Mouse (Mus musculus) forebrain, embryonic 12.5 days (tissue): ENCODE results near the gene 4933424G06Rik. TPM values are rescaled to one million over a fixed set of nuclear protein-coding genes. Genes with fewer than 3 reads are reported as not detected.

Experiments
- ATAC-seq: fragments of 200-750 bp; cut with Nextera tagmentation; 2 replicates; pipeline ENCODE4 v1.8.0; 2017; ENCODE audit warnings: moderate TSS enrichment; ENCODE audit not compliant: low FRiP score
- H3K27ac ChIP-seq: fragments of 300-500 bp; sonication (generic); 2 replicates; pipeline ENCODE4 v1.5.1; 2016; ENCODE audit warnings: mild to moderate bottlenecking
- H3K27me3 ChIP-seq: fragments of 300-500 bp; sonication (generic); 2 replicates; pipeline ENCODE4 v1.6.1; 2016; ENCODE audit warnings: mild to moderate bottlenecking
- H3K36me3 ChIP-seq: fragments of 300-500 bp; sonication (generic); replicated peaks from 2 replicates; pipeline ENCODE4 v1.6.1; 2016; ENCODE audit warnings: mild to moderate bottlenecking
- H3K4me1 ChIP-seq: fragments of 300-500 bp; sonication (generic); 2 replicates; pipeline ENCODE4 v1.6.1; 2016
- H3K4me2 ChIP-seq: fragments of 300-500 bp; sonication (generic); 2 replicates; pipeline ENCODE4 v1.6.1; 2016; ENCODE audit warnings: mild to moderate bottlenecking, moderate library complexity
- H3K4me3 ChIP-seq: fragments of 300-500 bp; sonication (generic); replicated peaks from 2 replicates; pipeline ENCODE4 v1.5.1; 2016; ENCODE audit warnings: mild to moderate bottlenecking
- H3K9ac ChIP-seq: fragments of 300-500 bp; sonication (generic); 2 replicates; pipeline ENCODE4 v1.6.1; 2016; ENCODE audit warnings: mild to moderate bottlenecking
- H3K9me3 ChIP-seq: fragments of 300-500 bp; sonication (generic); 2 replicates; pipeline ENCODE4 v1.6.1; 2016
- WGBS: fragments of 180-500 bp; shearing (Covaris S2); methylation state at CpG from one replicate; pipeline ENCODE4 v1.1.7; 2016; 5-methylcytosine and 5-hydroxymethylcytosine counted together
- microRNA-seq: library from miRNA; unstranded; fragments of <30 nt; microRNA quantifications from one replicate; pipeline ENCODE4, GENCODE M21; 2017
- polyA plus RNA-seq: library from polyadenylated mRNA; unstranded; fragments of >200 nt; fragmentation: Nextera tagmentation; extraction: Ambion mirVana; gene quantifications from 2 replicates; pipeline ENCODE4 v1.2.1, GENCODE M21; 2016

The 4933424G06Rik gene
- polyA plus RNA-seq, 1 experiment from 2014 or later = 0.41 TPM

DNA sequence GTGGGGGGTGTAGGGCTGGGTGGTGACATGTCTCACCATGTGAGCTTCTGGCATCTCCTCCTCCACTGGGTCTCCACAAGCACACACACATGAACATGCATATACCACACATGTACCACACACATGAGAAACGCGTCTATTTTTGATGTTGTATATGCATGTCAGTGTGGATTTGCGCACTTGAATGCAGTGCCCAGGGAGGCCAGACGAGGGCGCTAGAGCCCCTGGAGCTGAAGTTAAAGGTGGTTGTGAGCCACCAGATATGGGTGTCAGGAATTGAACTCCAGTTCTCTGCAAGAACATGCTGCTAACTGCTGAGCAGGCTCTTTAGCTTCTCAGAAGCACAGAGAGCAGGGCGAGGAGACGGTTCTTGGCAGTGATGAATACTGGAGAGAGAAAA, 76.4 kb downstream of the 4933424G06Rik start:
- 95% methylated on average over 7 of the region's 7 CpGs for WGBS
- H3K9ac ChIP-seq = no peak overlapping the region
- peaks cover 12% of the 10 kb centered on the region; the same call in 1 of the 2 replicates for H3K4me1 ChIP-seq
- no peaks in the 10 kb centered on the region for H3K9me3 ChIP-seq
- H3K27me3 ChIP-seq = no peaks in the 10 kb centered on the region
- no peak for ATAC-seq
- no peak overlapping the region for H3K4me2 ChIP-seq
- H3K27ac ChIP-seq = no peak overlapping the region
- H3K36me3 ChIP-seq = peaks cover 7% of the 10 kb centered on the region
- H3K4me3 ChIP-seq = no peak overlapping the region

DNA sequence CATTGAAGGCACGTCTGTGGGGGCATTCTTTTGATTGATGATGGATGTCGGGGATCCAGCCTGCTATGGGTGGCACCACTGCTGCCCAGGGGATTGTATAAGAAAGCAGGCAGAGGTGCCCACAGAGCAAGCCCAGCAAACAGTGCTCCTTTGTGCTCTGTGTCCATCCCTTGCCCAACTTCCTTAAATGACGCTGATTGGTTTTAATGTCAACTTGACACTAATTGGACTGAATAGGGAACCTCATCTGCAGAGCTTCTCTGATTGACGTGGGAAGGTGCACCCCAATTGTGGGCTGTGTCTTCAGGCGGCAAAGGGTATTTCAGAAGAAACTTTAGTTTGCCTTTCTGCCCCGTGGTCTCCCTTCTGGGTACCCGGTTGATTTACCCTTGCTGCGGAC, 79.5 kb downstream of the 4933424G06Rik start:
- no peaks in the 10 kb centered on the region for H3K27me3 ChIP-seq
- H3K4me2 ChIP-seq = no peak overlapping the region
- no peak overlapping the region for H3K9ac ChIP-seq
- peaks cover 33% of the 10 kb centered on the region for H3K36me3 ChIP-seq
- no peak for ATAC-seq
- no peak overlapping the region for H3K4me3 ChIP-seq
- peaks cover 12% of the 10 kb centered on the region; the same call in 1 of the 2 replicates for H3K4me1 ChIP-seq
- H3K9me3 ChIP-seq = no peaks in the 10 kb centered on the region
- H3K27ac ChIP-seq = no peak overlapping the region
- WGBS = 76% methylated on average over 8 of the region's 8 CpGs

DNA sequence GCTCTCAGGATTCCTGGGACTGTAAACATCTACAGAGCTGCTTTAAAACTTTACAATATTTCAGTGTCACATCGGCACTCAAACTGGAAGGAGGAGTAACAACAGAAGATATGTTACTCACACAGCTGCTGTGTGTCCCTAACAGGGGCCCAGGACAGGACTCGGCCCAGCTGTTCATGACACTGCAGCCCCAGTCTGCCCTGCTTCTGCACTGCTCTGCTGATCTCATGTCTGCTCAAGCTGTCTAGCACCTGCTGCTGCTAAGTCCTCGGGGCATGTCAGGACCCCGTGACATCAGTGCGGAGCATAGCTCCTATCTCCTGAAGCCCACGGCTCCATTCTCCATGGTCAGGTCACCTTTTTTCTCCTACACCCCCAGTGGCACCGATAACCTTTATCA, 86.8 kb downstream of the 4933424G06Rik start:
- peaks cover 84% of the 10 kb centered on the region for H3K36me3 ChIP-seq
- WGBS = 98% methylated on average over 7 of the region's 7 CpGs
- H3K27ac ChIP-seq = no peak overlapping the region
- H3K9ac ChIP-seq = no peak overlapping the region
- no peak for ATAC-seq
- H3K9me3 ChIP-seq = no peaks in the 10 kb centered on the region
- no peak overlapping the region for H3K4me3 ChIP-seq
- H3K4me2 ChIP-seq = no peak overlapping the region
- no peaks in the 10 kb centered on the region for H3K27me3 ChIP-seq
- H3K4me1 ChIP-seq = no peaks in the 10 kb centered on the region

DNA sequence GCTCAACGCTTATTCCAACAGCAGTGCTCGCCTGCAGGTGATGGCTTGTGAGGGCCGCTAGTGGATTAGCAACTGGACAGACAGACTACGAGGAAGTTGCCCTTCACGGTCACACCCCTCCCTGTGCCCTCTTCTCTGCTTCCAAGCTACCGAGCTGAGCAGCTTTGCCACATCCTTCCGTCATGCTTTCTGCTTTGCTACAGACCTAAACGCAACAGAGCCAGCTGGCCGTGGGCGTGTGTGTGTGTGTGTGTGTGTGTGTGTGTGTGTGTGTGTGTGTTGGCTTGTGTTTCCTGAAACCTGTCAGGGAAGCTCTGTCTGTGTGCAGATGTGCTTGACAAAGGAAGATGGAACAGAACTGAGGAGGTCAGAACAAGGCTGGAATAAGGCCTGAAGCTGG, 87.5 kb downstream of the 4933424G06Rik start:
- no peak for ATAC-seq
- H3K27me3 ChIP-seq = no peaks in the 10 kb centered on the region
- no peaks in the 10 kb centered on the region for H3K4me1 ChIP-seq
- H3K36me3 ChIP-seq = peaks cover 88% of the 10 kb centered on the region
- H3K4me2 ChIP-seq = no peak overlapping the region
- 87% methylated on average over 10 of the region's 10 CpGs for WGBS
- H3K27ac ChIP-seq = no peak overlapping the region
- no peaks in the 10 kb centered on the region for H3K9me3 ChIP-seq
- no peak overlapping the region for H3K9ac ChIP-seq
- no peak overlapping the region for H3K4me3 ChIP-seq

DNA sequence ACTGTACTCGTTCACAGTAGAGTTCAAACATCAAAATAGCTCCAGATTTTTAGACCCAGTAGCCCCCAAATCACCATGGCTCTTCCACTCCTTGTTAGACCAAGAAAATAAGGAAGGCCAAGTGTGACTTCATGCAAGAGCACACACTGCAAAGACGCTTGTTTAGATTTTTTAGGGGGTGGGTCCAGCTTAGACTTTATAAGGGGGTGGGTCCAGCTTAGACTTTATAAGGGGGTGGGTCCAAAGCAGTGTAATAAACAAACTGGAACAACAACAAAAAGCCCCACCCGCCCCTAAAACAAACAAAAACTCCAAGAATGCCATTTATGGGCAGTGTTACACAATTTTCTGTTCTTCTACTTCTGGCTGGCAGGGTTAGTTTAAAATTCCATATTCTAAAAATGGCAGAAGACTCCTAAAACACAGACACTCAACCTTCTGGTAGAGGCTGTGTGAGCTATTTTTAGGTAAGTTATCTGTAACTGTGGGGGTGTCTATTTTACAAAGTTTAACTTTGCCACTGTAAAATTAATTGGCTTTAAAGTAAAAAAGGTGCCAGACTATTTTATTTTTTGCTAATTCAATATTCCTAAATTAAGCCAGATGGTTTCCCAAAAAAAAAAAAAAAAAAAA, 90.5 kb downstream of the 4933424G06Rik start:
- Histone ChIP-seq H3K36me3 (peaks cover 85% of the 10 kb centered on the region), H3K27me3 (no peaks in the 10 kb centered on the region), H3K27ac (no peak overlapping the region)

DNA sequence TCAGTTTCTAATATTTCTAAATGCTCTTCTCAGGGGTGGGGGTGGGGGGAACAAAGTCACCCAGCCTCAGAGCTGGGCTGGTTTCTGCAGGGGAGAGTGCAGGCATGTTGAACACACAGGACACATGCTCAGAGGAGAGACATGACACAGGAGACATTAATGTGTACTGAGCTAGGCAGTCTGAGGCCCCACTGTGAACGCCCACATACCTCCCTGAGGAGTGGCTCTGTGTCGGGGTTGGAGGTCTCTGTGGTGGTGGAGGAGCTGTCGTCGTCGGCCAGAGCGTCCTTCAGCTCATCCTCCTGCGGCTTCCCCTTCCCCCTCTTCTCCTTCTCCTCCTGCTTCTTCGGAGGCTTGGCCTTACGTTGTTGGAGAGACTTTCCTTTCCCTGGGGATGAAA, 94.3 kb downstream of the 4933424G06Rik start:
- Histone ChIP-seq H3K4me3 (no peak overlapping the region), H3K9me3 (no peaks in the 10 kb centered on the region), H3K27ac (no peak overlapping the region), H3K4me2 (no peak overlapping the region), H3K36me3 (peaks cover 83% of the 10 kb centered on the region), H3K27me3 (no peaks in the 10 kb centered on the region), H3K9ac (no peak overlapping the region), H3K4me1 (no peaks in the 10 kb centered on the region)
- whole genome bisulfite sequencing = 91% methylated on average over 9 of the region's 9 CpGs
- no peak for ATAC-seq

More for the DNA sequence above, 90.5 kb downstream of the 4933424G06Rik start:
- no peak overlapping the region for H3K4me2 ChIP-seq
- no peak overlapping the region for H3K4me3 ChIP-seq
- 88% methylated on average over 3 of the region's 3 CpGs for WGBS
- no peaks in the 10 kb centered on the region for H3K4me1 ChIP-seq
- ATAC-seq = no peak
- H3K9me3 ChIP-seq = no peaks in the 10 kb centered on the region
- no peak overlapping the region for H3K9ac ChIP-seq

DNA sequence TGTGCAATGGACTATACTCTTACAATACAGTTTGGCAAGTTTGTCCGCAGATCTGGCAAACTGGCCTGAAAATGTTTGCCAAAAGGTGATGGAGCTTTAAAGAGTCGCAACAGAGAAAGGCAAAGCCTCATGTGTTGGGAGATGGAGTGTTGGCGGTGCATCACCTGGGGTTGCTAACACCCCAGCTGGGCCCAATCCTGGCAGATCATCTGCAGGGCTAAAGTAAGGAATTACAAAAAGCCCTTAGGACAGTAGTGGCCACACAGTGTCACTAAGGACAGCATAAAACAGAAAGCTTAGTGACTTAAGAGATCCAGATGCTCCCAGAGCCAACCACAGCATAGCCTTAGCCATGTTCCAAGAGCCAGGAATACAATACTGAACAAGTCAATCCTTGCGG, 94.9 kb downstream of the 4933424G06Rik start:
- Histone ChIP-seq H3K9ac (no peak overlapping the region), H3K4me3 (no peak overlapping the region), H3K27me3 (no peaks in the 10 kb centered on the region), H3K27ac (no peak overlapping the region), H3K9me3 (no peaks in the 10 kb centered on the region), H3K36me3 (peaks cover 83% of the 10 kb centered on the region), H3K4me1 (no peaks in the 10 kb centered on the region), H3K4me2 (no peak overlapping the region)
- no peak for ATAC-seq
- WGBS = 96% methylated on average over 4 of the region's 4 CpGs

DNA sequence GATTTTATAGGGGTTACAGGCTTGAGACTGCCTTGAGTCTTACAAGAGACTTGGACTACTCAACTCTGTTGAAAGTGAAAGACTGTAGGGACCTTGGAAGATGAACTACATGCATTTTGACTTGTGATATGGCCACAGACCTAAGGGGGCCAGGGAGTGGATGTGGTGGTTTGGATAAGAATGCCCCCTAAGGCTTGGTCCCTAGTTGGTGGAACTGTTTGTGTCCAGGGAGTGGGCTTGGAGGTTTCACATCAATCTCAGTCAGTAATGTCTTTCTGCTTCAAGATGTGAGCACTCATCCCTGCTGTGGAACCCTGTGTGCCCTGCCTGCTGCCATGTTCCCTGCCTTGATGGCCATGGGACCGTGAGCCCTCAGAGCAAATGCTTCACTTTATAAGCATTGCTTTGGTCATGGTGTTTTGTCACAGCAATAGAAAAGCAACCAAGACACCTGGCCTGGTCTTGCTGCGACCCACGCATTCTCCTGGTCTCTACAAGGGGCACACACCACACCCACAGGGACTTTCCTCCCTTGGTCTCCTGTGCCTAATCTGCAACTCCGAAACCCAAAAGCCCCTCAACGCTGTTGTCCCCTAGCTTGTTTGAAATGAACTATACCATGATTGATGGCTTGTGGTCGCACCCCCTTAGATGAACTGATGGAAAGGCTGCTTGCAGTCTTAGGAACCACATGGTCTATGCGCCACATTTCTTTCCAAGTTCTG, 96.4 kb downstream of the 4933424G06Rik start:
- H3K27ac ChIP-seq = no peak overlapping the region
- no peaks in the 10 kb centered on the region for H3K4me1 ChIP-seq
- no peak overlapping the region for H3K9ac ChIP-seq
- ATAC-seq = no peak
- no peak overlapping the region for H3K4me3 ChIP-seq
- H3K27me3 ChIP-seq = no peaks in the 10 kb centered on the region
- no peaks in the 10 kb centered on the region for H3K9me3 ChIP-seq
- H3K4me2 ChIP-seq = no peak overlapping the region
- 96% methylated on average over 7 of the region's 7 CpGs for WGBS
- peaks cover 93% of the 10 kb centered on the region for H3K36me3 ChIP-seq

DNA sequence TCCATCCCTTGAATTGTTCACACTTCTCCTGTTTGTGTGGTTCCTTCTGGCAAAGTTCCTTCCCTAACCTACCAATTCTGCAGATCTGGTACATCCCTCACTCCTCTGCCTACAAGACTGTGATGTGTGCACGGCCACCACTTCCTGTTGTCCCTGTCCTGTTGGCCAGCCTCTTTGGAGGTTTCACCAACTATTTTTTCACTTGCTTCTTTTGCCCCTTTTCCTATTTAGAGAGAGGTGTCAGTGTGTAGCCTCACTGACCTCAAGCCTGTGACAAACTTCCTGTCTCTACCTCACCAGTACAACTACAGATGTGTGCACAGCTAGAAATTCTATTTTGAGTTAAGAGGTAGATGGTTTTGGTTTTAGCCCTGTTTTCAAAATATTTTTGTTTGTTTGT, 97.1 kb downstream of the 4933424G06Rik start:
- no peaks in the 10 kb centered on the region for H3K27me3 ChIP-seq
- no peaks in the 10 kb centered on the region for H3K4me1 ChIP-seq
- no peak overlapping the region for H3K4me2 ChIP-seq
- no peaks in the 10 kb centered on the region for H3K9me3 ChIP-seq
- ATAC-seq = no peak
- H3K4me3 ChIP-seq = no peak overlapping the region
- H3K9ac ChIP-seq = no peak overlapping the region
- peaks cover 93% of the 10 kb centered on the region for H3K36me3 ChIP-seq
- 90% methylated on average over 1 of the region's 1 CpGs for WGBS
- H3K27ac ChIP-seq = no peak overlapping the region

Small RNA genes lying within 50 kb of the gene (microRNA-seq; reads per million reads assigned to microRNA genes)
- gene Gm24133 = not detected

Other genes with a start within 250 kb of the 4933424G06Rik start
- 9.9 and 11.3 TPM in 2 replicates for gene Cnnm4, start 238.5 kb upstream of the 4933424G06Rik start, polyA plus RNA-seq
- 3.4 and 4.5 TPM in 2 replicates for gene Cnnm3, start 198.3 kb upstream of the 4933424G06Rik start, polyA plus RNA-seq
- 14.8 and 15.0 TPM in 2 replicates for gene Ankrd23, start 173.3 kb upstream of the 4933424G06Rik start, polyA plus RNA-seq
- 0.50 TPM in 1 of 2 replicates, not detected in the other for gene Gm42417, start 170.7 kb upstream of the 4933424G06Rik start, polyA plus RNA-seq
- gene Ankrd39, start 162.7 kb upstream of the 4933424G06Rik start, polyA plus RNA-seq = 16.7 and 17.9 TPM in 2 replicates
- 29.8 and 31.7 TPM in 2 replicates for gene Sema4c, start 151.8 kb upstream of the 4933424G06Rik start, polyA plus RNA-seq
- 0.18 TPM in 1 of 2 replicates, not detected in the other for gene Fam178b, start 27.0 kb upstream of the 4933424G06Rik start, polyA plus RNA-seq
- 447 and 453 TPM in 2 replicates for gene Cox5b, start 18.7 kb upstream of the 4933424G06Rik start, polyA plus RNA-seq
- gene Actr1b, start 4.3 kb downstream of the 4933424G06Rik start, polyA plus RNA-seq = 102 and 105 TPM in 2 replicates
- gene Zap70, start 51.6 kb downstream of the 4933424G06Rik start, polyA plus RNA-seq = 0.41 and 0.55 TPM in 2 replicates
- 19.6 and 20.4 TPM in 2 replicates for gene Tmem131, start 233.5 kb downstream of the 4933424G06Rik start, polyA plus RNA-seq